Mouse (Mus musculus) layer of hippocampus, postnatal 14 days (tissue): ENCODE data around the gene Rexo2. TPM values are rescaled to one million over a fixed set of nuclear protein-coding genes. Genes with fewer than 3 reads are reported as not detected.
"Not testable (repeated sequence)": the region's sequence is repeated elsewhere in the genome, so short reads cannot be mapped to it uniquely, and the experiment has no call there.

ENCODE experiments used
- DNase-seq, 2 experiments: peaks; one replicate each; pipeline ENCODE4 v3.0.0; 2021 to 2022; ENCODE audit warnings: low spot score in 2 of 2, mixed read lengths in 1 of 2
- long read RNA-seq, 2 experiments: library from polyadenylated mRNA; stranded (forward); transcript quantifications; one replicate each; pipeline ENCODE4 v2.0.0; 2021
- total RNA-seq, 2 experiments: library from RNA; stranded (reverse); gene quantifications; 2 replicates each; pipeline ENCODE4 v1.2.3; 2021

Rexo2 gene
- 10 to 100 TPM; 94.3 to 95.8 TPM for total RNA-seq
- long read RNA-seq, experiment 1, transcript Rexo2-201 (7 exons, 1,077 nt): major isoform, 43 of 107 reads
- long read RNA-seq, experiment 1, transcript Rexo2-202 (4 exons, 1,780 nt): minor isoform, 9 of 107 reads
- long read RNA-seq, experiment 1, transcript Rexo2-205 (3 exons, 553 nt): minor isoform, 33 of 107 reads
- long read RNA-seq, experiment 1, partial matches to known transcripts: 5 of 107 reads
- long read RNA-seq, experiment 1, other reads (novel, unspliced or antisense): 17 of 107 reads
- long read RNA-seq, experiment 2, transcript Rexo2-205 (3 exons, 553 nt): minor isoform, 44 of 196 reads
- long read RNA-seq, experiment 2, transcript Rexo2-202 (4 exons, 1,780 nt): minor isoform, 14 of 196 reads
- long read RNA-seq, experiment 2, transcript Rexo2-201 (7 exons, 1,077 nt): major isoform, 111 of 196 reads
- long read RNA-seq, experiment 2, partial matches to known transcripts: 5 of 196 reads
- long read RNA-seq, experiment 2, other reads (novel, unspliced or antisense): 21 of 196 reads

DNA sequence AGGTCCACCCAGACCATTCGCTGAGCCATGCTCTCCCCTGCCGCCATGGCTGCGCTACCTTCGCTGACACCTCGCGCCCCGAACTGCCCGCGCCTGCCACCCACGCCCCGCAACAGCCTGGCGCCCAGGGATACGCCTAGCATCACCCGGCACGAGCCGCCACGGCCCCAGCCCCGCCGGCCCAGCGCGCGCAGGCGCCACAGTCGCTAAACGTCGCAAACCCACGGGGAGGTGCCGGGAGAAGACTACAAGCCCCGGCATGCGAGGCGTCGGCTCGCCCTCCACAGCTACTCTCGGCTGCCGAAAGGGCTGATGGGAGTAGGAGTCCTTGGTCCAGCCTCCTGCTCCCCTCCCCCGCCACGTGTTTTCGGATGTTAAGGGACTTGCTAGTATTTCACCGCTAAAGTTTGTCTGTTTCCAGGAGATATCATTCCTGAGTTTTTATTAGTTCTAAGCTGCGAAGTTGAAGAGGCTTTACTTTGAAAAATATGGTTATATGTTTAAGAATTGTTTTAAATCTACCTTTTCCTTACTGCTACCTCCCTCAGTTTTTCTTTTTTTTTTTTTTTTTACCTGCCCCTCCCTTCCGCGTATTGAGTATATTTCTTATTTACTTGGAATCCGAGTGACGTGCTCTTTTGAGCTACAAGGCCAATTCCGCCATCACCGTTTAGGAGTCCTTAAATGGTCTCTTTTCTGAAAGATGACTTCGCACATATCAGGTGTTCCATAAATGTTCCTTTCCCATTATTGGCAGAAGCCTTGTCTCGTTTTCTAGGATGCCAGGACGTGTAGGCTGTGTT, at the start of gene Rexo2:
Rexo2 (minus strand) TSS at position 213 of the 803 bp plus-strand sequence.
- DNase-seq: peak; percentile 89 to 96

DNA sequence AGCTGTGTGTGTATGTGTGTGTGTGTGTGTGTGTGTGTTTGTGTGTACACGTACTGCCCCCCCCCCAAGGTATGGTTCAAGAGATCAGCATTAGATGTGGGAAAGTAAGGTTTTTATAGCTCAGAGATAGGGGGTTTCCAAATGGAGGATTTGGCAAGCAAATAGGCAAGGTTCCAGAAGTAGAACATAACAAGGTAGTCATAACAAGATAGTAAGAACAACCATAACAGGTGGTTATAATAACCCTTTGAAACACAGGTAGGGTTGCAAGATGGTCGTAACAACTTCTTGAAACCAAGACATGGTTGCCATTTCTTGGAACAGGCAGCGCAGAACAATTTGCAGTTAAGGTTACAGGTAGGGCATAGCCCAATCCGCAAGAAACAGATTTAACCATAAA, 46.1 kb upstream of the Rexo2 start:
- no peak for DNase-seq

DNA sequence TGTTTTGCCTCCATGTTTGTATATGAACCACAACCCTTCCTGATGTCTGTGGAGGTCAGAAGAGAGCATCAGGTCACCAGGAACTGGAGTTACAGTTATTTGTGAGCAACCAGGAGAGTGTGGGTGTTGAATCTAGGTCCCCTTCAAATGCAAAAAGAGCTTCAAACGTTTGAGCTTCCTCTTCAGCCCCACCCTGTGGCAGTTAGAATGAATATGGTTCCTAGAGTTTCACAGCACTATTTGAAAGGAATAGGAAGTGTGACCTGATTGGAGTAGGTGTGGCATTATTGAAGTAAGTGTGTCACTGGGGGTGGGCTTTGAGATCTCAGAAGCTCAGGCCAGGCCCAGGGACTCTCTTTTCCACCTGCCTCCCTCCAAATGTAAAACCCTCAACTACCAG, 45.1 kb upstream of the Rexo2 start:
- DNase-seq: no peak

DNA sequence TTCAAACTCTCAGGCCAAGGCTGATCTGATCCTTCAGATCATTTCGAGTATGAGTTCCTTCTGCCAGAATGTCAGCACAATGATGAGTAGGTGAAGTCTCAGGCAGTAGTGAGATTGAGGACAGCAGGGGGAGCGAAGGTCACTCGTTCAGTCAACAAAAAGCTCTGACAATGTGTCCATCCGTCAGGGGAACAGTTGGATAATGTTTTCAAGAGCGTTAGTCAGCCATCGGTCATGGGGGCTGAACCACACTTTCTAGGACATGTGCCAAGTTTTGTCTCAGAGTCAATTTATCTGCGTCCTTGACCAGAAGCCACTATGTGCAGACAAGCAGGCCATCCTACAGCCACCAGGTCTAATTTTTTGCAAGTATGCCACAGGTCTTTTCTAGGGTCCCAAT, 40.0 kb upstream of the Rexo2 start:
- not testable (repeated sequence) for DNase-seq

DNA sequence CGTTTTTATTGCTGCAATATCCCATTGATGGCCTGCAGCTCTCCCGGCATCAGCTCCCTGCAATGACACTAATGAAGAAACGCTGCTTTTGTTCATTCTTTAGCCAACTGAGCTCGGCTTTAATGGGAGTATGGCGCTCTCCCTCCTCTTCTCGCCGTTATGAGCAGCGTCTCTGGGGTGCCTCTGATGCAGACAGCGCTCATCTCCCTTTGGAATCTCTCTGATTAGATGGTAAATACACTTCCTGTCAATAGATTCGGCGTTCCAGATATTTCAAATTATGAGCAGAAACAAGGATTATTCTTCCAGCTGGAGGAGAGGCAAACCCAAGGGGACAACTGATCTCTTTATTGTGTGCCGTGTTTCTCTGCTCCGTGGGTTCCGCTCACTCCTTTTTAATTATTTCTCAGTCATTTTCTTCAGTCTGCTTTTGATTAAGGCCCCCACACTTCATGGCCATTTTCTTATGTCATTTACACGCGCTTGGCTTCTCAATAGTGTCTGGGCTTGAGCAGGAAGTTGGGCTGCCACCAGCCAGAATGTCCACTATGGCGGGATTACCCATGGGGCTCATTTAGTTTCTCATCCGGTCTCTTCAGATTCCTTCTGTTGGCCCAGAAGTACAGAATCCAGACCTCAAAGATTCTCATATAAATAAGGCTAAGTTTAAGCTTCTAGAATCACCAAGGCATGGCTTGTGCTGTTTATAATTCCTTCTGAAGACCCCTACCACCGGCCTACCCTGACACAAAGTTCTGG, 37.1 kb upstream of the Rexo2 start:
- no peak for DNase-seq

DNA sequence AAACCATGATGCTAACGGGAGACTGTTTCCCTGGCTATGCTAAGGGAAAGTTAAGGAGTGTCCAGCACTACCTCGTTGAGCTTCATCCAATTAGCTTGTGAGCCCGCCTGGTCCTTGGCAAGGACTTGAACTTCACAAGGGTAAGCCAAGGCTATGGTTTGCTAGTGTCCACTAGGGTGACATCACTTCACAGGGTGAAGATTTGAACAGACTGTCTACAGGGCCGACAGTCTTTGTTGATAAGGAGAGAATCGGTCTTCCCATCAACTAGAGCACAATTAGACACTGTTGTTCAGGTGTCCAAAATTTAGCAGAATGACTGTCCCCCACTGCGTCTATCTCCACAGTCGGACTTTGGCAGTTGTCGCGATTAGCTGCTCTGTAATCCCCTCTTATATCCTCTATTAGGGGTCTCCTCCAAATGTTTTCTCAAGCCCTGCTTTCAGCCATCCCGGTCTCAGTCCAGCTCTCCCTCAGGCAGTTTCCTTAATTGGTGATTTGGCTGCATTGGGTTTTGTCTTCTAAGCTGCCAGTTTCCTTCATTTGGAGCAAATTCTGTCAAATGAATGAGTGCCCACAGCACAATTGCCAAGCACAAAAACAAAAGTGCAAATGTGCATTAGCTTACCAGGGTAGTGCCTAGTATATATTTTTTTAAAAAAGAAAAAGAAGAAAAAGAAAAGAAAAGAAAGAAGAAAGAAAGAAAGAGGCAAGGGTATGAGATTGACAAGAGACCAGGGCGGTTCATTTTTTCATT, 36.4 kb upstream of the Rexo2 start:
- DNase-seq: peak in 1 of 2 experiments; percentile 22

DNA sequence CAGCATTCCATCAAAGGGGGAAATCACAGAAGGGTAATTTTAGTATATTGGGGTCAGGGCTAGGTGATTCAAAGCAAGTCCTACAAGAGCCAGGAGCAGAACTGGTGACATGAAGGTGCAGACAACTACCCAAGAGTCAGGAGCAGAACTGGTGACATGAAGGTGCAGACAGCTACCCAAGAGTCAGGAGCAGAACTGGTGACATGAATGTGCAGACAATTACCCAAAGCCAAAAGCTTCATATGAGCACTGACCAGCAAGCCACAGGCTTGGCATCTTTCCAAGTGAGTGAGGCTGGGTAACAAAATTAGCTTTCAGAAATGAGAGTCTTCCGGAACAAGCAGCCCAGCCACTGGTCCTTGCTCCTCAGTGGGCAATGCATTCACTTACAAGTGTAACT, 34.9 kb upstream of the Rexo2 start:
- no peak for DNase-seq

DNA sequence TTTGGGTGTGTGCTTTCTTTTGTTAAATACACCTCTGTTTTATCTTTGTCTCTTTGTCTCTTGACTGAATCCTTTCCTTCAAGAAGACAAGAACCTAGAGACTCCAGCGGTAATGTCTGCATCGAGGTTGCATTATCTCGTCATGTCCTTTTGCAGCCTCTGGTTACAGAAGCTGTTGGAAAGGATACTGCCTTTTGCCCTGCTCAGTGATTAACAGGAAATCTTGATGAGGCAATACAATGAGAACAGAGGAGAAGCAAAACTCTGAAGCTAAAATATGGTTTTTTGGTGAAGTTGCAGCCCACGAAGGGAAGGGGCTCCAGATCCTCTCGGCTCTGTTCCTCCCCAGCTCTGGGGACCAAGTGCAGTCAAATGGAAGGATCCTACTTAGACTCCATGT, 29.7 kb upstream of the Rexo2 start:
- DNase-seq: no peak

DNA sequence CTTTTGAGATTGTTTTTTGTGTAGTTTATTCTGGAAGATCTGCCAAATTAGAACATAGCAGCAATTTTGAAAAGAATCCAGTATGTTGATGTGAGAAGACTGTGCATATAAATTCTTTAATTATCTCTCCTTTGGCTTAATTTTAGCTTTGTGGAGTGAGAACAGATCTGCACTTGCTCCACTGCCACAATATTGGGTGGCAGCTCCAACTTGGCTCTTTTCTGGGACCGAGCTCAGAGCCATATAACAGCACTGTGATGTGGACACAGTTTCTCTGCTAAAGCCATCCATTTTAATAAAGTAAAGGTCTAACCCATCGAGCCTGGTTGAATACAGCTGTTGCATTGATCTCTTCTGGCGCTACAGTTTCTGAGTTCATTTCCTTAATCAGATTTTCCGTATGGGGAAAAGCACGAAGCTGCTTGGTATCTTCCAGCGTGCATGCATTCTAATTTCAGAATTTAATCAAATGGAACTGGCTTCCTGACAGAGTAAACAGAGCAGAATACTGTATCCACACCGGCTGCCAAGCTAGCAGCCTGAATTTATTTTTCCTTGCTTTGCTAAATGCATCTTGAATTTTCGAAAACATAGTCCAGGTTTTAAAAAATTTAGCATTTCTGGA, 24.4 kb upstream of the Rexo2 start:
- DNase-seq: peak; percentile 28 to 68

DNA sequence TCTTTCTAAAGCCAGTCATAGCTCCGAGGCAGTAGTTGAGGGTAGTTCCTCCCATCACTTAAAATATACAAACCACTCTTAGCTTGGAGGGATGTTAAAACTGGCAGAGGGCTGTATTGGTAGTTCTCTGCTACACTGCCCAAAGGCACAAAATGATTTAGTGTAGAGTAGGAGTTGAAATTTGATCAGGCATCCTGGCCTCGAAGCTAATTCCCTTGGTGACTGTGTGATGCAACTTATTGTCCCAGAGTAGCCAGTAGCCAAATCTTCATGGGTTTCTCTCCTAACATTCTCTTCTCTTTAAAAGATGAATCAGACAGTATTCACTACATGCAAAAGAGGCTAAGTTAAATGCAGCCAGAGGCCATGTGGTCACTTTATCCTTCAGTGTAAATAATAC, 22.6 kb upstream of the Rexo2 start:
- DNase-seq: no peak

DNA sequence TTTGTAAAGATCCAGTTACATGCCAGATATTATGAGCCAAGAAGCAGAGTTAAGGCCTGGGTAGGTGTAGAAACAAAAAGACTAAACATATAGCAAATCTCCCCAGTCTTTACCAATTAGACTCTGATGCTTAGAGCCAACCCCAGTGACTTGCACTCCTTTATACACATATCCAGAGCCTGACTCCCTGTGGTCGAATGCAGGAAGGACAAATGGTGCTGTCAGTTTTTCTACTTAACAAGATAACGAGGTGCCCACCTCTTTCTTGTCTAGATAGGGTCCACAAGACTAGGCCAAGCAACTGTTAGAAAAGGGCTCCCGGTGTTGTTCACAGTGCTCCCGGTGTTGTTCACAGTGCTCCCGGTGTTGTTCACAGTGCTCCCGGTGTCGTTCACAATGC, 20.8 kb upstream of the Rexo2 start:
- no peak for DNase-seq

DNA sequence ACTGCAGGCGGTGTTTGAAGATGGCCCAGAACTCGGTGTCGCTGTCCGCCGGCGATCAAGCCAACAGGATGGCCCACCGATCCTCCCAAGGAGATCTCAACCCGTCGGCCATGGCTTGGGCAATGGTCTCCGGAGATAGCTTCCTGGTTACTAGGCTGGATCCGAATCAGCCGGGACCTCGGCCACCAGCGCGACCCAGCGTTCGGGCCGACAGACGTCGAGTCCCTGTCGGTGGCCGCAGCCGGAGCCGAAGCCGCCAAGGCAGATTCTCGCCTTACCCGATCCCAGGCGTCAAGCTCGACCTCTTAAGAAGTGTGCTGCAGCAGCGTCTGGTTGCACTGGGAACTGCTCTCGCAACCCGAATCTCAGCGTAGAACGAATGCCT, 15.1 kb upstream of the Rexo2 start:
- no peak for DNase-seq

DNA sequence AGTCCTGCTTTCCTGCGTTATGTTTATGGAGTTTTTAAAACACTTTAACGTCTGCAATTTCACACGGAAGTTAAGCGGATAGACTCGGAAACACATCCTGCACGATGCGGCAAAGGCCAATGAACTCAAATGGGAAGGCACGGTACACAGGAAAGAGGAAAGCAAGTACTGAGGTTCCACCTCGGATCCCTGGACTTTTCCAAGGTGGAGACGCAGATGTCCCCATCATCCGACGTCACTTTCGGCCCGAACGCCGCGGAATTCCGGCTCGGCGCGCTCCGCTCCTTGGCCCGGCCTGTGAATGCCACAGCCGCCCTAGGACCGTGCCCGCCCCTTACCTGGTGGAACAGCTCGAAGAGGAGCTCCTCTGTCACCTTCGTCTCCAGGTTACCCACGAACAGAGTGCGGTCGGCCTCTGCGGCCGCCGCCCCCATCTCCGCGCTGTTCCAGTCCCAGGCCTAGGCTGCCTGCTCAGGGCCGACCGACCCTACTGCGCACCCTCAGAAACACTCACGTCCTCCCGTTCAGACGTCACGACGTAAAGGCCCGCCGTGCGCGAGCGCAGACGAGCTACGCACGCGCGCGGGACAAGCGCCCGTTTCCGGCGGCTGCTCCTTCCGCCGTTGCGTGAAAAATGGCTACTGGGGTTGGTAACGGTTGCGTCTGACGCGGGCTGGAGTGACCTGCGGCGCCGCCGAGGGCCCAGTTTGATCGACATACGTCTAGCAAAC, 14.6 kb upstream of the Rexo2 start, which contains the start of the genes Rbm7 and Gm5617:
Rbm7 (minus strand) TSS at position 483 of the 731 bp plus-strand sequence.
Gm5617 (plus strand) TSS at position 626 of the 731 bp plus-strand sequence.
- DNase-seq: peak; percentile 93 to 96

DNA sequence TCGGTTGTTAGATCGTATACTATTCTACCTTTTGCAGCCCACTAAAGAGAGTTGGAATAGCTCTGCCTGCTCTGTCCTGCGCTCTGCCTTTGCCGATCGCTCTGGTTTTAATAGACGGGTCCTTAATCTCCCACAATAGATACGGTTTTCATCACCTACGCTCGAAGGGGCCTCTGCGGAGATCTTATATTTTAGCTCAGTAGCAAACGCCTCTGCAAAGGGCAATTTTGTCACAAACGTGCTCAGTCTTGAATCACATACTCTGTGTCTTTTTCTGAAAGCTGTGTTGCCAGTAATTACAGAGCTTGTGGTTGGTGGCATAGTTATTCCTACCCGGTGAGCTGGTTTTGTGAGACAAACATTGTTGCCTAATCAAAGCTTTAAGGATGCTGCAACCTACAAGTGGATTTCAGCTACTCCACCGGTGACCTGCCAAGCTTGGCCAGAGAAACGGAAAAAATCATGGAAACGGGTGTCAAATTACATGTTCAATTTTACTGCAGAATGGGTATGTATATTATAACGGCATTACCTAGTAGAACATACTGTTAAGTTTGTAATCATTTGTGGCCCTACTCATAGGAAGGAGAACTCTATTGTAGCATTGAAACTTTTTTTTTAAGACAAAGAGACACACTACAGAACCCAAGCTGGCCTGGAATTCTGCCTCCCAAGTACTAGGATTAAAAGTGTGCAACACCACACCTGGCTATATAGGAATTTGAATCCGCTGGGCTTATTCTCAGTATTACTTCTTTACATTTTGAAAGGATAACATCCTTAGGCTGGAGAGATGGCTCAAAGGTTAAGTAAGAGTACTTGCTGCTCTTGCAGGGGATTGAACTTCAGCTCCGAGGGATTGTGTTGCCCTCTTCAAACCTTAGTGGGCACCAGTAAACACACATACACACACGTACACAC, 1.1 kb upstream of the Rexo2 start:
- DNase-seq: no peak

DNA sequence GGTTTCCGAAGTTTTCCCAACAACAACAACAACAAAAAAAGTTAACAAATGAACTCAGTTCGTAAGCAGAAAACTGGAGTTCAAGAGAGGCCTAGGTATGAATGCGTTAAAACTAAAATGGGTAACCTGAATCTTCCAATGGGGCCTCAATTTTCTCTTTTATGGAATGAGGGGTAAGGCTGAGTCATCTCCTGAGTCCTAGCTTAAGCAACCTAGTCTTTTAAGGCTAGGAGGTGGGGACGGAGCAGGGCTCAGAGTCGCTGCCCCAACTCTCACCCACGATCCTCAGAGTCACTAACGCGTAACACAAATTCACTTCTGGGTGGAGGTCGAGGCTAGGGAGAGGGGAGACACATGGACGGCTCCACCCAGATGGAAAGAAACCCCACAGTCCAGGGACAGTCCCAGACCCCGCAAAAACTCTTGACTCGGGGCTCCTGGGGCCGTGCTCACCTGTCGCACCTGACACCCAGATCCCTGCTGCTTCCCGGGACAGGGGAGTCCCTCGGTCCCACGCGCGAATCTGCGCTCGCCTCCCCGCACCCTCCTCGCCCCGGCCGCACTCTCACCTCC, 499 bp downstream of the Rexo2 start:
- DNase-seq: no peak

DNA sequence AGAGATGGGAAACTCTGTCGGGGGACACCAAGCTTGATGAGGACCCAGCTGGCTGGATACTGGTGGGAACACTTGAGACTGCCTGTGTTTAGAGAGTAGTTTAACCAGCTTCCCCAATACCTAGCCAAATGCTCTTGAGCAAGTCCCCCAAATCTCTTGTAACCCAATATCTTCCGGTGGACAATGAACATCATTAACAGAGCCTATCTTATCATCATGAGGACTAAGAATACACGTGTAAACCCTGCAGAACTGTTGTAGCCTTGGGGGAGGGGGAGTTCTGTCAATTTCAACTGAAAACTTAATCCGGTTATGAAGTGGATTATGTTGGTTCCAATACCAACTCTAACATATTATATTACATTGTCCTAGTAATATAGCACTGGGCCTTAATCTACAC, 1.6 kb downstream of the Rexo2 start:
- no peak for DNase-seq

DNA sequence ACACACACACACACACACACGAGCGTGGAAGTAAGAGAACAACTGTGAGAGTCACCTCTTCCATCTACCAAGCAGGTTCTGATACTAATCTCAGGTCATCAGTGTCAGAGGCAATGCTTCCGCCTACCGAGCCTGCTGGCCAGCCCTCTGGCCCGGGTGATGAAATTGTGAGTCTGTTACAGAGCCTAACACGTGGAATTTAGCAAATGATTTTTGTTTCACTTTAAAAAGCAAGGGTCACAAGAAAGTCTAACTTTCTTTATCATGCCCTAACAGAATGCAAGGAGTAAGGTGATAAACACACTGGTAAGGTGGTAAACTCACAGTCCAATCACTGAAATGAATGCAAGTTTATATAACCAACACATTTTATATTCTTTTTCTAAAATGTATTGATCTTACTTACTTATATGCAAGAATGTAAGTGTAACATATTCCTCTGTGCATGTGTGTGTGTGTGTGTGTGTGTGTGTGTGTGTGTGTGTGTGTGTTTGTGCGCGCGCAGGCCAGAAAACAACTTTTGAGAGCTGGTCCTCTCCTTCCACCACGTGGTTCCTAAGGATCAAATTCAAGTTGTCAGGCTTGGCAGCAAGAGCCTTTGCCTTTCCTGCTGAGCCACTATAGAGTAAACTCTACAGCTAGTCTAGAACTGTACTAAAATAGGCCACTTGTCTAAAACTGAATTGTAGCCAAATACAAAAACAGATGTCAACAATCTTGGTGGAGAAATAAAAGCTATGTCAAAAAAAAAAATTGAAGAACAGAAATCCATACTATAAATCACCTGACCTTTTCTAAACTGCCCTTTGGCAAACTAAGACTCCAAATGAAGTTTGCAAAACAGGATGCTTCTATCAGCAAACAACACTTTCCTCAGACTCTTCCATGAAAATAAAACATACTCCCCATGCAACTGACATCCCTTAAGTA, 3.9 kb downstream of the Rexo2 start:
- no peak for DNase-seq
